In genomic region chr17:81015814-81016447, GRCm38 (mm10) we compare ENCODE assay signal across 7 mouse cellular contexts. TPM values are rescaled to one million over a fixed set of nuclear protein-coding genes. Genes with fewer than 3 reads are reported as not detected.
DNase-seq lines count a peak whose midpoint lies in the region; ATAC-seq and TF ChIP-seq lines count a peak whose summit lies in the region.

No protein-coding gene starts in this region.

- POLR2A ChIA-PET in Patski (lab: Charles Lee) = no interaction called here

- 24% methylated on average over 4 of the region's 4 CpGs for WGBS in large intestine, adult 2 months
- 40% methylated on average over 4 of the region's 4 CpGs for WGBS in lung, embryonic 16.5 days

- CTCF ChIA-PET in Patski (lab: Charles Lee) = interaction anchor here (0.6 to 3.6 kb wide), 18 partner anchors 9 to 455 kb away, joined by 3 to 11 read pairs (median 3); no protein-coding TSS in a partner anchor

- H3K4me2 ChIP-seq in lung, embryonic 16.5 days (ENCODE audit: low read depth, low read length) = no peak overlapping the region

- H3K36me3 ChIP-seq in E14TG2a.4 (ENCODE audit: insufficient read depth, low read length) = no peaks in the 10 kb centered on the region
- H3K36me3 ChIP-seq in lung, embryonic 16.5 days (ENCODE audit: control insufficient read depth, insufficient read depth, low read length) = no peaks in the 10 kb centered on the region

- 0 out of 2 replicates have a peak overlapping the region, but pooled peaks have one; percentile 16 for H3K27ac ChIP-seq in lung, embryonic 16.5 days (ENCODE audit: low read length)

- DNase-seq in Patski (ENCODE audit: low read depth, low spot score) = peak; percentile 54
- peak; percentile 43 to 69 for DNase-seq in cerebellum, postnatal 36 days
- peak; percentile 65 to 76 for DNase-seq in heart, postnatal 10 days
- DNase-seq in large intestine, adult 2 months (ENCODE audit: low read depth, low spot score) = peak; percentile 46
- DNase-seq in right cerebral cortex, postnatal 4 days = peak; percentile 24

- intact Hi-C loops in heart, postnatal 10 days (cut with DNase I) = loop anchor here (5.0 to 10.0 kb wide), 3 partner anchors 144 to 391 kb away; no protein-coding TSS in a partner anchor

- TF ChIP-seq CTCF in E14TG2a.4 (conservative IDR thresholded peaks at IDR 0.05; ENCODE audit: low read length) (peak; percentile 68), Patski (IDR thresholded peaks at IDR 0.05) (peak; percentile 82)

- 0 out of 2 replicates have a peak, but pooled peaks cover 5% of the 10 kb centered on the region for H3K4me1 ChIP-seq in E14TG2a.4 (replicated peaks; ENCODE audit: low read depth, low read length)
- peaks cover 12% of the 10 kb centered on the region; the same call in 1 of the 2 replicates for H3K4me1 ChIP-seq in lung, embryonic 16.5 days (replicated peaks; ENCODE audit: control insufficient read depth, insufficient read depth, low read length)

- H3K27me3 ChIP-seq in E14TG2a.4 (ENCODE audit: insufficient read depth, low read length) (no peaks in the 10 kb centered on the region), Patski (no peaks in the 10 kb centered on the region)
- H3K27me3 ChIP-seq in lung, embryonic 16.5 days (ENCODE audit: control insufficient read depth, insufficient read depth, low read depth, low read length) = no peaks in the 10 kb centered on the region

- peak; percentile 89 for ATAC-seq in Patski
- ATAC-seq in lung, embryonic 16.5 days (ENCODE audit: low read depth) = peak; percentile 82

- in situ Hi-C loops in Patski (cut with MboI; ENCODE audit: low pct_unique_long_range_greater_than_20kb) = loop anchor here (5.0 to 25.0 kb wide), 4 partner anchors 291 to 554 kb away; partner anchors contain the start of gene Map4k3

- H3K9me3 ChIP-seq in E14TG2a.4 (ENCODE audit: low read length) = no peaks in the 10 kb centered on the region
- H3K9me3 ChIP-seq in lung, embryonic 16.5 days (ENCODE audit: control insufficient read depth, low read length) = no peaks in the 10 kb centered on the region

- no peak overlapping the region for H3K9ac ChIP-seq in lung, embryonic 16.5 days (ENCODE audit: low read length)

- H3K4me3 ChIP-seq in E14TG2a.4 (replicated peaks; ENCODE audit: low read length) = no peak overlapping the region
- H3K4me3 ChIP-seq in lung, embryonic 16.5 days (ENCODE audit: low read length) = no peak overlapping the region

RNA-seq across cellular contexts. Expression of gene Thumpd2, which starts 49.0 kb away (rescaled TPM):
- 8.5 TPM for polyA plus RNA-seq in Patski (2021)
- 1 to 10 TPM; 5.5 to 7.6 TPM for total RNA-seq in heart, postnatal 10 days (2021)
- 0.81 and 0.84 TPM in 2 replicates for polyA plus RNA-seq in large intestine, adult 2 months (2012; rRNA removed)
- 15.0 and 16.1 TPM in 2 replicates for polyA plus RNA-seq in lung, embryonic 16.5 days (2015; fragmentation: Nextera tagmentation; extraction: Ambion mirVana)
